8 mouse cellular contexts compared by ENCODE assay signal in genomic region chr5:115560336-115560905, GRCm38 (mm10). TPM values are rescaled to one million over a fixed set of nuclear protein-coding genes. Genes with fewer than 3 reads are reported as not detected.
DNase-seq lines count a peak whose midpoint lies in the region; ATAC-seq and TF ChIP-seq lines count a peak whose summit lies in the region.

No protein-coding gene starts in this region.

- DNase-seq in cerebellum, adult 2 months = no peak
- no peak for DNase-seq in cerebellum, adult 11 months
- no peak for DNase-seq in forebrain, postnatal 0 days
- DNase-seq in retina, embryonic 14.5 days (ENCODE audit: low spot score) = no peak
- DNase-seq in layer of hippocampus, postnatal 25 days (ENCODE audit: extremely low spot score in 1 of 2, low spot score in 1 of 2) = no peak
- DNase-seq in embryo, embryonic 10.5 days (ENCODE audit: low spot score) = no peak

- no peak for TF ChIP-seq CTCF in cerebellum, adult 2 months (IDR thresholded peaks at IDR 0.05; ENCODE audit: borderline replicate concordance, insufficient read depth, low read depth, low read length)
- no peak for TF ChIP-seq CTCF in ES-Bruce4 (IDR thresholded peaks at IDR 0.05; ENCODE audit: low read depth, low read length)
- TF ChIP-seq CTCF in forebrain, postnatal 0 days (IDR thresholded peaks at IDR 0.05; ENCODE audit: low read depth) = no peak

- peak overlapping the region; percentile 94 for H3K9ac ChIP-seq in ES-Bruce4 (ENCODE audit: low read depth, poor library complexity, severe bottlenecking)
- peak overlapping the region; percentile 91; the same call in 1 of the 2 replicates for H3K9ac ChIP-seq in forebrain, postnatal 0 days
- H3K9ac ChIP-seq in liver, embryonic 16.5 days (ENCODE audit: low read depth, low read length) = peak overlapping the region; percentile 98

- H3K36me3 ChIP-seq in ES-Bruce4 (ENCODE audit: control insufficient read depth, insufficient read depth, low read length, poor library complexity, severe bottlenecking) = peaks cover 37% of the 10 kb centered on the region
- peaks cover 31% of the 10 kb centered on the region for H3K36me3 ChIP-seq in forebrain, postnatal 0 days (ENCODE audit: insufficient read depth)
- H3K36me3 ChIP-seq in liver, embryonic 16.5 days (ENCODE audit: control insufficient read depth, insufficient read depth) = peaks cover 30% of the 10 kb centered on the region

- peak overlapping the region; percentile 54 for H3K4me2 ChIP-seq in forebrain, postnatal 0 days (ENCODE audit: low read depth)
- H3K4me2 ChIP-seq in liver, embryonic 16.5 days (ENCODE audit: low read depth, low read length) = peak overlapping the region; percentile 86

- H3K27ac ChIP-seq in cerebellum, adult 2 months (ENCODE audit: insufficient read depth, low read length) = no peak overlapping the region
- peak overlapping the region; percentile 43 for H3K27ac ChIP-seq in ES-Bruce4 (ENCODE audit: insufficient read depth, low read length)
- no peak overlapping the region for H3K27ac ChIP-seq in forebrain, postnatal 0 days (ENCODE audit: low read depth, low read length)
- peak overlapping the region; percentile 80 for H3K27ac ChIP-seq in liver, embryonic 16.5 days (ENCODE audit: low read length)

- no peak for TF ChIP-seq EP300 in ES-Bruce4 (IDR thresholded peaks at IDR 0.05; ENCODE audit: insufficient read depth, low read depth, low read length)

- peaks cover 9% of the 10 kb centered on the region for H3K4me1 ChIP-seq in cerebellum, adult 2 months (ENCODE audit: control insufficient read depth, insufficient read depth, low read length)
- H3K4me1 ChIP-seq in ES-Bruce4 (ENCODE audit: control insufficient read depth, insufficient read depth, low read length) = no peaks in the 10 kb centered on the region
- peaks cover 8% of the 10 kb centered on the region for H3K4me1 ChIP-seq in forebrain, postnatal 0 days (ENCODE audit: insufficient read depth)
- peaks cover 34% of the 10 kb centered on the region for H3K4me1 ChIP-seq in liver, embryonic 16.5 days (ENCODE audit: control insufficient read depth, low read depth, low read length)

- no peaks in the 10 kb centered on the region for H3K27me3 ChIP-seq in cerebellum, adult 2 months (ENCODE audit: control insufficient read depth, insufficient read depth, low read length)
- H3K27me3 ChIP-seq in ES-Bruce4 (ENCODE audit: control insufficient read depth, insufficient read depth, low read length, poor library complexity, severe bottlenecking) = no peaks in the 10 kb centered on the region
- H3K27me3 ChIP-seq in forebrain, postnatal 0 days (ENCODE audit: insufficient read depth, low read length) = no peaks in the 10 kb centered on the region
- H3K27me3 ChIP-seq in liver, embryonic 16.5 days (ENCODE audit: control insufficient read depth, insufficient read depth, low read depth, low read length) = no peaks in the 10 kb centered on the region

- TF ChIP-seq POLR2A in cerebellum, adult 2 months (IDR thresholded peaks at IDR 0.05; ENCODE audit: borderline replicate concordance, insufficient read depth, low read length) = no peak
- no peak for TF ChIP-seq POLR2A in ES-Bruce4 (IDR thresholded peaks at IDR 0.05; ENCODE audit: insufficient read depth, low read length)

- no peaks in the 10 kb centered on the region for H3K9me3 ChIP-seq in ES-Bruce4 (replicated peaks; ENCODE audit: control insufficient read depth, insufficient read depth, low read length, poor library complexity, severe bottlenecking)
- no peaks in the 10 kb centered on the region for H3K9me3 ChIP-seq in forebrain, postnatal 0 days (ENCODE audit: low read length)
- no peaks in the 10 kb centered on the region for H3K9me3 ChIP-seq in liver, embryonic 16.5 days (replicated peaks; ENCODE audit: control insufficient read depth, low read length)

- H3K4me3 ChIP-seq in cerebellum, adult 2 months (replicated peaks; ENCODE audit: insufficient read depth, low read depth, low read length) = peak overlapping the region; percentile 59
- peak overlapping the region; percentile 82 for H3K4me3 ChIP-seq in ES-Bruce4 (ENCODE audit: low read depth, low read length)
- peak overlapping the region; percentile 83 for H3K4me3 ChIP-seq in forebrain, postnatal 0 days (ENCODE audit: low read depth, low read length)
- peak overlapping the region; percentile 90 for H3K4me3 ChIP-seq in liver, embryonic 16.5 days (ENCODE audit: low read depth, low read length)

- WGBS in cerebellum, adult 2 months = 37% methylated on average over 13 of the region's 13 CpGs
- WGBS in forebrain, postnatal 0 days = 44% methylated on average over 13 of the region's 13 CpGs
- WGBS in liver, embryonic 16.5 days (ENCODE audit: insufficient replicate concordance) = 22% methylated on average over 13 of the region's 13 CpGs

- ATAC-seq in forebrain, postnatal 0 days = no peak
- ATAC-seq in liver, embryonic 16.5 days (ENCODE audit: low read depth) = no peak

RNA-seq across cellular contexts. Expression of gene Rplp0, which starts 1.2 kb away (rescaled TPM):
- 478 and 485 TPM in 2 replicates for polyA plus RNA-seq in cerebellum, adult 2 months (2012; rRNA removed)
- polyA plus RNA-seq in ES-Bruce4 (2011; ENCODE audit: insufficient read depth, insufficient read length, low read depth, missing spikeins) = 3,041 and 3,060 TPM in 2 replicates
- total RNA-seq in forebrain, postnatal 0 days (2014; rRNA removed) = 1,794 and 2,056 TPM in 2 replicates
- 842 and 978 TPM in 2 replicates for polyA plus RNA-seq in forebrain, postnatal 0 days (2015; fragmentation: Nextera tagmentation; extraction: Ambion mirVana)
- 919 and 997 TPM in 2 replicates for polyA plus RNA-seq in liver, embryonic 16.5 days (2015; fragmentation: Nextera tagmentation; extraction: Ambion mirVana)
- total RNA-seq in layer of hippocampus, postnatal 25 days (2021) = 100 to 1,000 TPM; 251 to 264 TPM

RNA-seq across cellular contexts. Expression of gene Gcn1l1, which starts 4.6 kb away (rescaled TPM):
- polyA plus RNA-seq in cerebellum, adult 2 months (2012; rRNA removed) = 39.3 and 40.9 TPM in 2 replicates
- 62.0 and 63.3 TPM in 2 replicates for polyA plus RNA-seq in ES-Bruce4 (2011; ENCODE audit: insufficient read depth, insufficient read length, low read depth, missing spikeins)
- 51.9 and 74.4 TPM in 2 replicates for total RNA-seq in forebrain, postnatal 0 days (2014; rRNA removed)
- 19.4 and 22.4 TPM in 2 replicates for polyA plus RNA-seq in forebrain, postnatal 0 days (2015; fragmentation: Nextera tagmentation; extraction: Ambion mirVana)
- polyA plus RNA-seq in liver, embryonic 16.5 days (2015; fragmentation: Nextera tagmentation; extraction: Ambion mirVana) = 14.1 and 14.8 TPM in 2 replicates
- total RNA-seq in layer of hippocampus, postnatal 25 days (2021) = 10 to 100 TPM; 65.8 to 79.7 TPM

RNA-seq across cellular contexts. Expression of gene Pxn, which starts 53.9 kb away (rescaled TPM):
- polyA plus RNA-seq in cerebellum, adult 2 months (2012; rRNA removed) = 194 and 240 TPM in 2 replicates
- polyA plus RNA-seq in ES-Bruce4 (2011; ENCODE audit: insufficient read depth, insufficient read length, low read depth, missing spikeins) = 35.1 and 38.1 TPM in 2 replicates
- 23.5 and 29.8 TPM in 2 replicates for total RNA-seq in forebrain, postnatal 0 days (2014; rRNA removed)
- polyA plus RNA-seq in forebrain, postnatal 0 days (2015; fragmentation: Nextera tagmentation; extraction: Ambion mirVana) = 14.1 and 14.8 TPM in 2 replicates
- polyA plus RNA-seq in liver, embryonic 16.5 days (2015; fragmentation: Nextera tagmentation; extraction: Ambion mirVana) = 17.2 and 19.1 TPM in 2 replicates
- total RNA-seq in layer of hippocampus, postnatal 25 days (2021) = 10 to 100 TPM; 30.9 to 41.9 TPM

Comparison
In these comparisons a context has a peak if more than half of its experiments do, and no peak if none do; other contexts are left out.
1. H3K27ac ChIP-seq: peak in ES-Bruce4 (single experiment) and liver, embryonic 16.5 days (single experiment); none in cerebellum, adult 2 months (single experiment) and forebrain, postnatal 0 days (single experiment).
2. Peak in every context shown above with its lines, with median percentiles within 50 percentile points of each other: H3K4me3 ChIP-seq and H3K9ac ChIP-seq.